Mouse (Mus musculus): Measurements from ENCODE around the gene Crbn. TPM values are rescaled to one million over a fixed set of nuclear protein-coding genes. Genes with fewer than 3 reads are reported as not detected.

The Crbn gene
- polyA plus RNA-seq, 1 experiment: 25.1 TPM

DNA sequence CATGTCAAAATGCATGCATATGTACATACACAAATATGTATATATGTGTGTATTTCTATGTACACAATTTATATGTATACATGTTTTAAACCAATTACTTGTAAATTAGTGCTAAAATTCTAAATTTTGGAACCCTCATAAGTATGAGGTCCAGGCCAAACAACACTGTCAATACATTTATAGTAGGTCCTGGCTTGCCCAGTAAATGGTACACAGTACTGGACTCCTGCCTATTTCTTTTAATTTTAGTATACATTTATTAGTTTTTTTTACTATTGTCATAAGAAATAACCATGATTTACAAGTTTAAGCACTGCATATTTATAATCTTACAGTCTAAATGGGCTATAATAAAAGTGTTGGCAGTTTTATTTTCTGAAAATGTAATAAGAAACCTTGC, 19.4 kb upstream of the Crbn start:
- H3K27ac ChIP-seq (ENCODE audit: control insufficient read depth, insufficient read depth, low read depth, low read length): no peak overlapping the region

DNA sequence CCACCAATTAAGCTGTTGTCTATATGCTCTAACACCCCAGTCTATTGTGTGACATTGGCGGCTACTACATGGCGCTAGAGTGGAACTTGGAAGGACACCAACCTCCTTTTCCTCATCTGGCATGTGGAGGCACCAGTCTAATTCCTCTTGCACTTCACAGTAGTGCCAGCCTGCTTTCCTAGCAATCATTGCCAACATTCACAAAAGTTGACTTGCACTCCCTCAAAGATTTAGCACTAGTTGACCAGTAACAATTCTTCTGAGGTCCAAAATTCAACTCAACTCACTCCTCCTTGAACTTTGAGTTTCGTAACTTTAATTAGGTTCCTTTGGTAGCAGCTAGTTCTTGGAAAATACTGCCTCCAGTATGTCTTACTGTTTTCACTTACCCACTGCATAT, 10.8 kb upstream of the Crbn start:
- H3K4me3 ChIP-seq (ENCODE audit: control insufficient read depth, low read depth, low read length): no peak overlapping the region
- H3K36me3 ChIP-seq (ENCODE audit: control insufficient read depth, insufficient read depth, low read length): no peaks in the 10 kb centered on the region
- no peak for TF ChIP-seq POLR2A (IDR thresholded peaks at IDR 0.05; ENCODE audit: control insufficient read depth, low read depth, low read length)
- H3K27me3 ChIP-seq (ENCODE audit: control insufficient read depth, insufficient read depth, low read length): no peaks in the 10 kb centered on the region
- no peak overlapping the region for H3K27ac ChIP-seq (ENCODE audit: control insufficient read depth, insufficient read depth, low read depth, low read length)
- H3K4me1 ChIP-seq (ENCODE audit: control insufficient read depth, insufficient read depth, low read length): no peaks in the 10 kb centered on the region

More for the DNA sequence above, 19.4 kb upstream of the Crbn start:
- H3K27me3 ChIP-seq (ENCODE audit: control insufficient read depth, insufficient read depth, low read length): no peaks in the 10 kb centered on the region
- no peaks in the 10 kb centered on the region for H3K4me1 ChIP-seq (ENCODE audit: control insufficient read depth, insufficient read depth, low read length)
- H3K36me3 ChIP-seq (ENCODE audit: control insufficient read depth, insufficient read depth, low read length): no peaks in the 10 kb centered on the region
- H3K4me3 ChIP-seq (ENCODE audit: control insufficient read depth, low read depth, low read length): no peak overlapping the region
- no peak for TF ChIP-seq POLR2A (IDR thresholded peaks at IDR 0.05; ENCODE audit: control insufficient read depth, low read depth, low read length)
- no peak for TF ChIP-seq CTCF (IDR thresholded peaks at IDR 0.05; ENCODE audit: control insufficient read depth, insufficient read depth, insufficient replicate concordance, low read depth, low read length)

GRCm38 (mm10) chr6:106809161-106809560, 9.3 kb upstream of the Crbn start:
- Histone ChIP-seq H3K36me3 (ENCODE audit: control insufficient read depth, insufficient read depth, low read length) (no peaks in the 10 kb centered on the region), H3K27me3 (ENCODE audit: control insufficient read depth, insufficient read depth, low read length) (no peaks in the 10 kb centered on the region)
- TF ChIP-seq POLR2A (IDR thresholded peaks at IDR 0.05; ENCODE audit: control insufficient read depth, low read depth, low read length) (no peak), CTCF (IDR thresholded peaks at IDR 0.05; ENCODE audit: control insufficient read depth, insufficient read depth, insufficient replicate concordance, low read depth, low read length) (no peak)

DNA sequence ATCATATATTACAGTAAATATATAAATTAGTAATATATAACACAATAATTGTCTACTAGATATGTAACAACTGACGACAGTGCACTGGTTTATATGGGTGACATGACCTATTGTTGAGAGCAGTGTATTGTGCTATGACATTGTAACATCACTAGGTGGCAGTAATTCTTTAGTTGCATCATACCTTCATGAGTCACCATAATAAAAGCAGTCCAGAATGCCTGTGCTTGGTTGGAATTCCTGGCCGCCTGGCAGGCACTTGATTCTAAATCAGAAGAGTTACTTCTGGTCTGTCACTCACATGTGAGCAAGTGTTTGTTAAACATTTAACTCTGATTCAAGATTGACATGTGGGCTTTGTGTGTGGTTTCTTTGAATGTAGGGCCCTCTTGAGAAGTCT, 5.0 kb upstream of the Crbn start:
- H3K4me3 ChIP-seq (ENCODE audit: control insufficient read depth, low read depth, low read length): no peak overlapping the region
- H3K27ac ChIP-seq (ENCODE audit: control insufficient read depth, insufficient read depth, low read depth, low read length): no peak overlapping the region
- peaks cover 2% of the 10 kb centered on the region; the same call in 1 of the 2 replicates for H3K4me1 ChIP-seq (ENCODE audit: control insufficient read depth, insufficient read depth, low read length)
- no peak for TF ChIP-seq POLR2A (IDR thresholded peaks at IDR 0.05; ENCODE audit: control insufficient read depth, low read depth, low read length)
- no peak for TF ChIP-seq CTCF (IDR thresholded peaks at IDR 0.05; ENCODE audit: control insufficient read depth, insufficient read depth, insufficient replicate concordance, low read depth, low read length)
- H3K27me3 ChIP-seq (ENCODE audit: control insufficient read depth, insufficient read depth, low read length): no peaks in the 10 kb centered on the region
- no peaks in the 10 kb centered on the region for H3K36me3 ChIP-seq (ENCODE audit: control insufficient read depth, insufficient read depth, low read length)

More at GRCm38 (mm10) chr6:106809161-106809560, 9.3 kb upstream of the Crbn start:
- Histone ChIP-seq H3K4me3 (ENCODE audit: control insufficient read depth, low read depth, low read length) (no peak overlapping the region), H3K27ac (ENCODE audit: control insufficient read depth, insufficient read depth, low read depth, low read length) (no peak overlapping the region), H3K4me1 (ENCODE audit: control insufficient read depth, insufficient read depth, low read length) (no peaks in the 10 kb centered on the region)

- H3K27me3 ChIP-seq (ENCODE audit: control insufficient read depth, insufficient read depth, low read length): no peaks in the 10 kb centered on the region
- peaks cover 2% of the 10 kb centered on the region; the same call in 1 of the 2 replicates for H3K4me1 ChIP-seq (ENCODE audit: control insufficient read depth, insufficient read depth, low read length)
- no peaks in the 10 kb centered on the region for H3K36me3 ChIP-seq (ENCODE audit: control insufficient read depth, insufficient read depth, low read length)
- TF ChIP-seq CTCF (IDR thresholded peaks at IDR 0.05; ENCODE audit: control insufficient read depth, insufficient read depth, insufficient replicate concordance, low read depth, low read length): no peak
- no peak for TF ChIP-seq POLR2A (IDR thresholded peaks at IDR 0.05; ENCODE audit: control insufficient read depth, low read depth, low read length)
- no peak overlapping the region for H3K27ac ChIP-seq (ENCODE audit: control insufficient read depth, insufficient read depth, low read depth, low read length)
- H3K4me3 ChIP-seq (ENCODE audit: control insufficient read depth, low read depth, low read length): peak overlapping the region; percentile 96
These were observed 315 bp upstream of the Crbn start for GRCm38 (mm10) chr6:106800227-106800557.

GRCm38 (mm10) chr6:106794094-106794814, 5.6 kb downstream of the Crbn start:
- no peaks in the 10 kb centered on the region for H3K27me3 ChIP-seq (ENCODE audit: control insufficient read depth, insufficient read depth, low read length)
- H3K27ac ChIP-seq (ENCODE audit: control insufficient read depth, insufficient read depth, low read depth, low read length): no peak overlapping the region
- H3K4me3 ChIP-seq (ENCODE audit: control insufficient read depth, low read depth, low read length): no peak overlapping the region
- no peak for TF ChIP-seq CTCF (IDR thresholded peaks at IDR 0.05; ENCODE audit: control insufficient read depth, insufficient read depth, insufficient replicate concordance, low read depth, low read length)
- no peak for TF ChIP-seq POLR2A (IDR thresholded peaks at IDR 0.05; ENCODE audit: control insufficient read depth, low read depth, low read length)
- H3K36me3 ChIP-seq (ENCODE audit: control insufficient read depth, insufficient read depth, low read length): peaks cover 2% of the 10 kb centered on the region; the same call in 1 of the 2 replicates
- H3K4me1 ChIP-seq (ENCODE audit: control insufficient read depth, insufficient read depth, low read length): no peaks in the 10 kb centered on the region; the same call in 1 of the 2 replicates

GRCm38 (mm10) chr6:106793621-106794020, 6.3 kb downstream of the Crbn start:
- TF ChIP-seq POLR2A (IDR thresholded peaks at IDR 0.05; ENCODE audit: control insufficient read depth, low read depth, low read length): no peak
- TF ChIP-seq CTCF (IDR thresholded peaks at IDR 0.05; ENCODE audit: control insufficient read depth, insufficient read depth, insufficient replicate concordance, low read depth, low read length): no peak
- no peak overlapping the region for H3K4me3 ChIP-seq (ENCODE audit: control insufficient read depth, low read depth, low read length)
- H3K27me3 ChIP-seq (ENCODE audit: control insufficient read depth, insufficient read depth, low read length): no peaks in the 10 kb centered on the region
- peaks cover 2% of the 10 kb centered on the region; the same call in 1 of the 2 replicates for H3K36me3 ChIP-seq (ENCODE audit: control insufficient read depth, insufficient read depth, low read length)
- H3K4me1 ChIP-seq (ENCODE audit: control insufficient read depth, insufficient read depth, low read length): no peaks in the 10 kb centered on the region; the same call in 1 of the 2 replicates
- no peak overlapping the region for H3K27ac ChIP-seq (ENCODE audit: control insufficient read depth, insufficient read depth, low read depth, low read length)
